ENCODE assay signal across 14 mouse cellular contexts in the genomic region with DNA sequence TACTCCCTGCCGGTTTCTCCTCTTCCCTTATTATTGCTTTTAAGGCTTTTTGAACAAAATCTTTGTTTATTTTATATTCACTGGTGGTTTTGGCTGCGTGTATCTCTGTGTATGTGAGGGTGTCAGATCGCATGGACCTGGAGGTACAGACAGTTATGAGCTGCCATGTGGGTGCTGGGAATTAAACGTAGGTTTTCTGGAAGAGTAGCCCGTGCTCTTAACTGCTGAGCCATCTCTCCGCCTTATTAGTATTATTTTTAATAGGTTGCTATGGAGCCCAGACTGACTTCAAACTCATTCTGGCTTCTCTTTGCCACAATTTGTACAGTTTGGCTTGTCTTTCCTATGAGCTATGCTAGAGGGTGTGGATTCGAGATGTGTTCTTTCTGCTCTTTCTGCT. TPM values are rescaled to one million over a fixed set of nuclear protein-coding genes. Genes with fewer than 3 reads are reported as not detected.
"Had no signal": no experiment of that assay in that cellular context is flagged by ENCODE, and none has a peak within 500 bp of the region (broad histone marks: within the 10 kb centered on the region; RNA-seq: fewer than 3 reads in every experiment).

No protein-coding gene starts in this region.

- H3K4me2 ChIP-seq: kidney, embryonic 15.5 days; midbrain, embryonic 13.5 days had no signal

- H3K27me3 ChIP-seq: kidney, embryonic 15.5 days; midbrain, embryonic 13.5 days had no signal

- H3K27ac ChIP-seq: hindbrain, postnatal 0 days; kidney, embryonic 15.5 days; left cerebral cortex, adult 2 months; liver, embryonic 14.5 days; midbrain, embryonic 13.5 days had no signal

- H3K9ac ChIP-seq: kidney, embryonic 15.5 days; liver, embryonic 14.5 days; midbrain, embryonic 13.5 days had no signal

- H3K4me3 ChIP-seq: kidney, embryonic 15.5 days; left cerebral cortex, adult 2 months; midbrain, embryonic 13.5 days had no signal

- H3K9me3 ChIP-seq: kidney, embryonic 15.5 days; midbrain, embryonic 13.5 days had no signal

- H3K36me3 ChIP-seq: kidney, embryonic 15.5 days; midbrain, embryonic 13.5 days had no signal

- DNase-seq: kidney, adult 18-20 months; kidney, postnatal 14 days; liver; lung, adult 18-20 months; right cerebral cortex, adult 18-20 months; right cerebral cortex, postnatal 25 days; thymus, adult 18-20 months; thymus, postnatal 14 days had no signal

- ATAC-seq: hindbrain, postnatal 0 days; midbrain, embryonic 13.5 days had no signal

- H3K4me1 ChIP-seq: kidney, embryonic 15.5 days; midbrain, embryonic 13.5 days had no signal

RNA-seq across cellular contexts. Expression of gene Zim1, which starts 32.8 kb away (rescaled TPM):
- total RNA-seq: megakaryocyte-erythroid progenitor cell, adult 5-6 weeks had no signal
